Mouse (Mus musculus) erythroid progenitor cell, adult 5-6 weeks (primary cell): ENCODE measurements around the gene Hmcn2. TPM values are rescaled to one million over a fixed set of nuclear protein-coding genes. Genes with fewer than 3 reads are reported as not detected.
A peak's percentile ranks its signal among the peaks of the same experiment; 100 is the strongest.

Source experiments
- ATAC-seq: replicated peaks from 2 replicates; pipeline ENCODE4 v1.8.0; 2016; ENCODE audit warnings: moderate number of reproducible peaks, mild to moderate bottlenecking, moderate TSS enrichment, inconsistent platforms; ENCODE audit not compliant: poor library complexity, low FRiP score, severe bottlenecking
- total RNA-seq, 2 experiments: library from RNA; stranded (forward) in 1 of 2; stranded (reverse) in 1 of 2; fragments of 150-400 nt in 1 of 2; fragments of 186-747, 209-891 nt in 1 of 2; gene quantifications; 2 replicates each; pipeline versions ENCODE4 v1.2.3 to v1.2.4; 2015 to 2017; ENCODE audit warnings: low replicate concordance in 2 of 2

Gene Hmcn2
- total RNA-seq, 2 experiments from 2014 or later = not detected

GRCm38 (mm10) chr2:31472406-31473065 is 158.3 kb downstream of the Hmcn2 start:
- no peak for ATAC-seq

- no peak for ATAC-seq
Observed at GRCm38 (mm10) chr2:31473941-31474340, 159.7 kb downstream of the Hmcn2 start.

GRCm38 (mm10) chr2:31474686-31475085 is 160.5 kb downstream of the Hmcn2 start:
- no peak for ATAC-seq

- ATAC-seq = no peak
Observed at GRCm38 (mm10) chr2:31476107-31476820, 162.0 kb downstream of the Hmcn2 start.

GRCm38 (mm10) chr2:31477234-31478161 is 163.3 kb downstream of the Hmcn2 start:
- ATAC-seq = no peak

GRCm38 (mm10) chr2:31482914-31483575 is 168.8 kb downstream of the Hmcn2 start:
- ATAC-seq = peak; percentile 75; the same call in 1 of the 2 replicates

GRCm38 (mm10) chr2:31484187-31484586 is 170.0 kb downstream of the Hmcn2 start:
- ATAC-seq = no peak

- ATAC-seq = no peak
Observed at GRCm38 (mm10) chr2:31489166-31489565, 175.0 kb downstream of the Hmcn2 start.

- no peak for ATAC-seq
Observed at GRCm38 (mm10) chr2:31490556-31490955, 176.3 kb downstream of the Hmcn2 start.

GRCm38 (mm10) chr2:31492308-31492707 is 178.1 kb downstream of the Hmcn2 start:
- ATAC-seq = no peak

- no peak for ATAC-seq
Observed at GRCm38 (mm10) chr2:31493243-31493642, 179.0 kb downstream of the Hmcn2 start.

- ATAC-seq = no peak
Observed at GRCm38 (mm10) chr2:31494315-31494714, 180.1 kb downstream of the Hmcn2 start.

GRCm38 (mm10) chr2:31495046-31495476 is 180.8 kb downstream of the Hmcn2 start:
- no peak for ATAC-seq

GRCm38 (mm10) chr2:31496141-31496540 is 181.9 kb downstream of the Hmcn2 start:
- no peak for ATAC-seq

GRCm38 (mm10) chr2:31497113-31497512 is 182.9 kb downstream of the Hmcn2 start:
- ATAC-seq = no peak

- no peak for ATAC-seq
Observed at GRCm38 (mm10) chr2:31497635-31498034, 183.4 kb downstream of the Hmcn2 start.

GRCm38 (mm10) chr2:31499327-31500291 is 185.4 kb downstream of the Hmcn2 start:
- no peak for ATAC-seq

GRCm38 (mm10) chr2:31500292-31501204 is 186.3 kb downstream of the Hmcn2 start:
- ATAC-seq = no peak
